Mouse (Mus musculus) adrenal gland, adult (tissue): ENCODE measurements at regions not wholly inside any gene's neighbourhood (a gene's known extent, or its start where the extent isn't known, plus 50 kb on each side); places are given as distances from the start of the nearest gene placed in this dataset.

Experiments used
- DNase-seq, 2 experiments: peaks; one replicate each; pipeline ENCODE4 v3.0.0; 2022 to 2023; ENCODE audit warnings: low spot score in 1 of 2; ENCODE audit not compliant: inconsistent age in 2 of 2

DNA sequence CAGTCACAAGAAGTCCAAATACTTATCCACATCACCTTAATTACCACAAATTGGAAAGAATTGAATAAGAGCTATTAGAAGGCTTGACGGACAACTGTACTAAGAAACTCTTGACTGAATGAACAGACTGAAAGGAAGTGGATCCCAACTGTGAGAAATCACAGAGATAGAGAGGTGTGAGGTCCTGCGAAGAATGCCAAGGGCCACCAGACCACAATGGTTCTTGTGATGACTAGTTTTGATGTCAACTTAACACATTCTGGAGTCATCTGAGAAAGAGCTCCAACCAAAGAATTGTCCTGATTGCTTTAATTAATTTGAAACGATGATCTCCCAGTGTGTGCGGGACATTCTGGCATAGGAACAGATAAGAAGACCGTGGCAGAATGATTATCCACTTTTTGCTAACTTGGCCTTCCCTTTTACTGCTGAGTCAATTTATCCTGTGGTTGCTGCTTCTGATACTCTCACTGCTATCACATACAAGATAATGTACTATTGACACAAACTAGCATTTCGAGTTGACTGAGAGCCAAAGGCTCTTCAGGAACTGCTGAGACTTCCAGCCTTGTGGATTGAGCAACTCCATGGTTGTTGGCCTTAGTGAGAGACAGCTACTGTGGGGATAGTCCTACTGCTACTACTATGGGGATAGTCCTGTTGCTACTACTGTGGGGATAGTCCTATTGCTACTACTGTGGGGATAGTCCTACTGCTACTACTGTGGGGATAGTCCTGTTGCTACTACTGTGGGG, 268.5 kb downstream of the Olfr1505 start:
- no peak for DNase-seq

DNA sequence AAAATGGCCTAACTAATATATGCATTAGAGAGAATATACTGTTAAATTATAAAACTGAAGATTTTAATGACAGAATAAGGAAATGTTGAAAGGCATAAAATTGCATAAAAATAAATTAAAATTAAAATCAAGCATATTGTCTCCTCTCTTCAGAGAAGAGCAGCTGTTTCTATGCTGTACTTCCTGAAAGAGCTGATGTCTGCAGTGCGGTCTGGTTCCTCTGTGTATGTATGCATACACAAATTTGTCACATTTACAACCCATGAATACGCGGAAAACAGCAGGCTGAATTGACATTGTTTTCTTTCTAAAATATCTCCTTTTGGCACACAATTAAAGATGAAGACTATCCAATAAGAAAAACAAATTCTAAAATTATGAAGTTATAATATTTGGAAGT, 278.5 kb downstream of the Olfr1505 start:
- DNase-seq: no peak

DNA sequence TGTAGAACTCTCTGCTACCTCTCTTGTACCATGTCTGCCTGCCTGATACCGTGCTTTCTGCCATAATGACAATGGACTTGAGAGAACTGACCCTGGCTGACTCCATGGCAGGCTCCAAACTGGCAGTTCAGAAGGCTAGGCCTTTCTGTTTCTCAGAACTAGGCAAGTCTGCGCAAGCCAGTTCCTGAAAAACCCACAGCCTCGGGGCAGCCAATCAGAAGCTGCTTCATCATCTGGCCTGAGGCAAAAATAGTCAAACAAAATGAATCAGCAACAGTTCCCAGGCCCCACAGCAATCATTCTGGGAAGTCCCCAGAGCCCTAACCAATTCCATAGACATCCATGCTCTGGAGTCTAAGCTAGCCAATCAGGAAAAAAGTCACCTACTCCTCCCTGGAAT, 284.5 kb downstream of the Olfr1505 start:
- DNase-seq: no peak

DNA sequence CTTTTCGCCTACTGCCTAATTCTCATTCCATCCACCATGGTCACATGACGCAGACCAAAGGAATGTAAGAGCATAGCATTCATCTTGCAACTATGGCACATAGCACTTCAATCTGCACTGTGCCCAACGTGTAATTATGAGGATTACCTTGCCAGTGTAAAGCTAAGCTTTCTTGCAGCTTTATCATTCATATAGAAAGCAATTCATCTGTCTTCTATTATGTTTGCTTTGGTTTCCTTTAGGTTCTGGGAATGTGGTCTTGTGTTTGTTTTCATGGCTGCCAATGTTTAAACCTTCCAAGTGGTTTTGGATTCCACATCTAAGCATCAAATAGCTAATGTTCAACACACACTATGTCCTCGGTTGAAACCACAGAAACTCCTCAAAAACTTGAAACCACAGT, 307.2 kb downstream of the Olfr1505 start:
- no peak for DNase-seq

DNA sequence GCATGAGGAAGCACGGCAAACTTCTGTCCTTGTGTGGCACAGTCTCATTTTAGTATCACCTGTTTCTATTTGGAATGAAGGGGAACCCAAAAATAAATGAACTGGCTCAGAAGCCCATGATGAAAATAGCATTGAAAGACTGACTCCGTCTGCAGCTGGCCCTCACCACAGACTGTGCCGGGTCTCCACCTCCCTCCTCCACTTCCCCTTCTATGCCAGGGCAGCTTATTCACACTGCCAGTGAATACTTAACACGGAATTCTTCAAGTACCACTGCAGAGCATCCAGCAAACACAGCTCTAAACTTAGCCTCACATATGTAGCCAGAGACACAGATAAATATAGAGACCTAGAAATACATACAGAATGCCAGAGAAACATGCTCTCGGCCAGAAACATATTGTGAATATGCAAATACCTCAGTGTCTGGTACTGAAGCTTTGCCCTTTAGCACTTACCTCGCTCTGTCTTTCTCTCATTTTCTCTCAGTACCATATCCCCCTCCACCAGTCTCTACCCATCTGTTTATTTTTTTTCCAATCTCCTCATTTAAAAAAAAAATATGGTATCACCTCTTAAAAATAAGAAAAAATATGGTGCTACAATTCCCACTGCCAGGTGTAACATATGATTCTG, 311.8 kb downstream of the Olfr1505 start:
- DNase-seq: no peak

DNA sequence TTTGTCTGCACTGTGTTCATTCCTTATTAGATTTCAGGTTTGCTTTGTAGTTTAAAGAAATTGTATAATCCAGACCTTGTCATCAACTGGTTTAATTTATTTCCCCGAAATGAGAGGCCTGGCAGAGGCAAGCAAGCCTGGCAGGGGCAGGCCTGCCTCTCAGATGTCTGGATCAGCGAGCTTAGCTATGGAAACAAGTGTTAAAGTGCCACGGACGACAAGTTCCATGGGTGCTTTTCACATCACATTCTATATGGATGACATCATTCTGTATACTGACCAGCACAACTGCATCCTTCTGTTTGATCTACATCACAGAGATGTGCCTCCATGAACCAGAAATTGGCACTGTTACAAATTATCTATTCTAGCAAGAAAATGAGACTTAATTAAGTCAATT, 312.5 kb downstream of the Olfr1505 start:
- peak in 1 of 2 experiments; percentile 21 for DNase-seq

DNA sequence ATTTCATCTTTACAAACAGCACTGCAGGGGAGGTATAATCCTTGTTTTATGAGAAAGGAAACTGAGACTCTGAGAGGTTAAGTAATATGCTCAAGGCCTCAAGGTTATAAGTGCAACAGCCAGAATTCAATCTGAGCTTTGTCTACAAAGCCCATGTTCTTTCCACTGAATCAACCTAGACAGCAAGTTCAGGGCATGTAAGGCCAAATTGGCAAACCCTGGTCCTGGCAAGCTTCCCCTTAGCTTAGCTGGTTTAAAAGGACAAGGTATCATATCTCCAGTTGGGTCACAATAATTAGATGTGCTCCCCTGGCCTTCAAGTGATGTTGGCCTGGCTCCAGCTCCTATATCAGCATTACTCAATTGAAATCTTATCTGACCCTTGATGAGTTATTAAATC, 313.2 kb downstream of the Olfr1505 start:
- peak; percentile 51 to 91 for DNase-seq

DNA sequence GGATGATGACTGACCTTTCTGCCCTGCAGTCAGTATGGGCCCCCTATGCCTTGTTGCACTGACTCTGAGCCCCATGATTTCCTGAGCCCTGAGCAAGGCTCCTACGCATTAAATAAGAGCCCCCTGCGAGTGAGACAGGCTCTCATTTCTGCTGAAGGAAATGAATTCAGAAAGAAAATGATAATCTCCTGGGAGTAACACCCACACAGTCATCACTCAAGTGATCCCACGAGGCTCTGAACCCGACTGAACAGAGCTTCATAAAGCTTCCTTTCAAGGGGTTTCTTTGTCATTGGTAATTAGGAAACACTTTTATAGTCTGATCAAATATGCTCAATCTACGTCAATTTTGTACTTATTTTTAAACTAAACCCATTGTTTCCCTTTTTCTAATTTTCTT, 330.2 kb downstream of the Olfr1505 start:
- DNase-seq: no peak

DNA sequence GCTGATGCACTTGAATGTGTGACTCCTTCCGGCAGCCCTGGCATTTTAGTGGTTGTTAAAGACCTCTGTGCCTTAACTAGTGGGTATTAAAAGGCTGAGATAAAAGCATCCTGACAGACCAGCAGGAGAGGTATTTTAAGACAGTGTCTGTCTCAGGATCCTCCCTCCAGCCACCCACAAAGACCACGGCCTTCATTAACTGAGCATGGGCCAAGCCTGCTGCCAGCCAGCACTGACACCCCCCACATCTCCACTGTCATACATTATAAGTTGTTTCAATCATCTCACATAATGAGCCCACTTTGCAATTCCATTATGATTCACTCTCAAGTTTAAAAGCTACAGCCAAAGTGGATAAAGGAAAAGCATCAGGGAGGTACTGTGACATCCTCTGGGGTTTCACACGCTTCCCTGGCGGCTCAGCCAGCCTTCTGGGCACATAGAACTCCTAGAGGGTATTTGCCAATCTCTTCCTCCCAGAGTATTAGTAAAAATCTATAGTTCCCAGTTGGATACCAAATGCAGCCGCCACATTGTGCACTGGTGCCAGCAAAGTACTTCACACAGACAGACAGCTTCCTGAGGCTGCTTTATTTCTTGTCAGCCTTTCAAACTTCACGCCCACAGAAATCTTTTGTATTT, 333.8 kb downstream of the Olfr1505 start:
- DNase-seq: peak in 1 of 2 experiments; percentile 10

DNA sequence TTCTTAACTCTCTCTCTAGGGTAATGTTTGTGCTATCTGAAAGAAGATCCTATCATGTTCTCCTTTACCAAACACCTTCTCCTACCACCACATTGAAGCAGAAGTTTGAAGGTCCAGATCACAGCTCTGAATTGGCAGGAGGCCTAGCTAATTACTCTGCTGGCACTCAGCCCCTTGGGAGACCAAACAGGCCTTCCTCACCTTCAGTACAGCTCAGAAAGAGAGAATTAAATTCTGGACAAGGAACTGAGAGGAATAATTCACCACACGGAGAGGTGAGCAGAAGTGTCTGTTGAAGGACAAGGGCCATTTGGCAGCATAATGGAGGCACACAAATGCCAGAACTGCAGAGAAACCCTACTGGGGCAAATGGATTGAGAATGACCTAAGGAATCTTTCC, 334.6 kb downstream of the Olfr1505 start:
- no peak for DNase-seq

DNA sequence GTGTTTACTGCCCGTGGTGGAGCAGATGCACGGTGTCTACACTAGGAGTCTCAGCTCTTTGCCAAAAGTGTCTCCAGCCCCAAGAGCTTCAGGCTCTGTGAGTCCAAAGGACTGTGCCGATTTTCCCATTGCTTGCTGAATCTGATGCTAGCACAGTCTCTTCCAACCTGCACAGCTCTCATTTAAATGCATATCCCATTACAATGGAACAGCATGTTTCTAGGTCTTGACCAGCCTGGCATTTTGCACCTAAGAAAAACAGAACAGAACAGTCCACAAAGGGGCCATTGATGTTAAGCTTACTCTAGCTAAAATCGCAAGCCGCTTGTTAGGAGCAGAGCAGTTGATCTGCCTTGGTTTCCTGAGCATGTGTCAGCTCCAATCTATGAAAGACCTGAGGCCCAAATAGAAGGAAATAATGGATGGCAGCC, 339.2 kb downstream of the Tle4 start:
- DNase-seq: no peak

DNA sequence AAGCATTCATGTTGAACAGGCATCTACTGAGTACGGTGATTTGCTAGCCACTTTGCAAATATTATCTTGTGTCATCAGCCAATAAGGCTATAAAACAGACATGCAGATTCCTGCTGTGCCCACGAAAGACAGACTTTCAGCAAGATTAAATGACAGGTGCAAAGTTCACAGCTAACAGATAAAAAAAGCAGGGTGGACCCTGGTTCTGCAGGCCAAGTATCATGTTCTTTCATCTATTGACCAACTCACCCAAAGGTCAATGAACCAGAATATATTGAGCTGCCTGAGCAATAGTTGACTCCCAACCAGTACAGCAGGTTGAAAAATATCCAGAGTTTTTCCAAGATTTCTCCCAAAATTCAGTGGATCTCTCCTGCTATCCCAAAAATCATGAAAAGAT, 338.6 kb downstream of the Tle4 start:
- no peak for DNase-seq

DNA sequence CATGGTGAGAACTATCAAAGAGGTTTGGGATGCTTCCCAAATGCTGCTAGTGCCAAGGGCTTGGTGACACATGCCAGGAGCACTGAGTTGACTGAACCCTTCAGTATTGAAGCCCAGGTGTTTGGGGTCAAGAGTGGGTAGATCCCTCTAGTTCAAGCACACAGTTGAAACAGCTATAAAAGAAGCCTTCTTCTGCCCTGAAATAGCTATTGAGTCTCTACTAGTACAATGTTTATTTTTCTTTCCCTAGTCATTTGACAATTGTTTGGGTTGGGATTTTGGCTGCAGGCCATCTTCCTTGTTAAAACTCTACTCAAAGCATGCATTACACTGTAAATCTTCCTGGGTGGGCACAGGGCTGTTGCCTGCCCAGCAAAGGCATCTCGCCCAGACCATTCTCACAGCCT, 308.5 kb downstream of the Tle4 start:
- no peak for DNase-seq

DNA sequence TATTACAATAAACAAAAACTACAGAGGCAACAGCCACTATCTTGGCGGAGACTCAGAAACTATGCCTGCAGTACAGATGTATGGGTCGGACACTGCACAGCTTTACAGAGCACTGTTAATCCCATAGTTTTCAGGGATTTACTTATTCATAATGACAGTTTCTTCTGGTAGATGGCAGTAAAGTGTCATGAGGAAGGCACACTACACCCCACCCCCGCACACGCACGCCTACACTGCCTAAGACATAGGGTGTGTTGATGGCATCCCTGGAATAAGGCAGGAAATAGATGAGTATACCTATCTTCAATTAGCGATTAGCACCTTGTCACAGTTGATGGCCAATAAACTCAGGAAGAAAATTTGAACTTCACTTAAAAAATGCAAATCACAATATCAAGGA, 306.9 kb downstream of the Tle4 start:
- no peak for DNase-seq

DNA sequence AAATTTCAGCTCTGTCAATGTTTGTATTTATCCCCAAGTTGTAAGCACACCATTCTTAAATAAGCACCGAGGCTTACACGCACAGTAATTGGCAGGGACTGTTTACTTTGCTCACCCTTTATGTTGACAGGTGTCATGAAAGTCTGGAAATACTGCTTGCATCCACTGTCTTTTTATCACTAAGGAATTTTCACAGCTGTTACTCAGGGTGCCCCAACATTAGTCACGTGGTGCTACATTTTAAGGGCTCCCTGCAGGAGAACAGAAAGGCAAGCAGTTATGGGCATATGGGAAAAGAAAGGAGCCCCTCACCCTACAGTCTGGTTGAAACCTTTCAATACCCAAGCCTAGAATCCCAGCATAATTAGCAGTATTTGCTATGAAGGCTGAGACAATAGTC, 304.7 kb downstream of the Tle4 start:
- DNase-seq: no peak

DNA sequence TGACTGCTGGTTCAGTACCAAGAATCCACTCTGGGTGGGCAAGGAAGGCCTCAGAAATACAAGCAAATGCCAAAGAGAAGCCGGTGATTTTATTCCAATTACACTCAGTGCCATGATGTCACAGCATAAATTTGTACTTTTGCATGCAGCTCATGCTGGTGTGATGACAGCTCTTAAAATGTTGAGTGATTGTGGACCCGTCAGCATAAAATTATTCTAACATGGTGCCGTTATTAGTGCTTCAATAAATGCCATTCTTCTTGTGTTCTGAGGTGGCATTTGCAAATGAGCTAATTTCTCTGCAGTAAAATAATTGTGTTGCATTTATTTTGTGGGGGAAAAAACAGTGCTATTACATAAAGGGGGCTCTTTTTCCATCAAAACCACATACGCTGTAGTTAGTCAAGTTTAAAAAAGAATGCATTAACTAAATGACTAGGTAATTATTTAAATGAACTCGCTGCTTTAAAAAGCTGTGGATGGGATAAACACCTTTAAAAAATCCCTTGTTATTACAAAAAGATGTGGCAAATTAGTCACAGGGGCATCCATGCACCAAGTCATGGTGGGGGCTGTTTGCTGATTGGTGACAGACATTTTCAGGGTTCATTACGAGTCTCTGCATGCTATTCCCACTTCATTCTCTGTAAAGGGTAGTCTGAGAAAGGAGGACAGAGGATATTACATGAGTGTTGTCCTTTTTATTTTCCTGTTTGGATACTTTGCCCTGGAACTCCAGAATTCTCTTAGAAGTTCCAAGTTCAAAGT, 296.5 kb downstream of the Tle4 start:
- DNase-seq: no peak

DNA sequence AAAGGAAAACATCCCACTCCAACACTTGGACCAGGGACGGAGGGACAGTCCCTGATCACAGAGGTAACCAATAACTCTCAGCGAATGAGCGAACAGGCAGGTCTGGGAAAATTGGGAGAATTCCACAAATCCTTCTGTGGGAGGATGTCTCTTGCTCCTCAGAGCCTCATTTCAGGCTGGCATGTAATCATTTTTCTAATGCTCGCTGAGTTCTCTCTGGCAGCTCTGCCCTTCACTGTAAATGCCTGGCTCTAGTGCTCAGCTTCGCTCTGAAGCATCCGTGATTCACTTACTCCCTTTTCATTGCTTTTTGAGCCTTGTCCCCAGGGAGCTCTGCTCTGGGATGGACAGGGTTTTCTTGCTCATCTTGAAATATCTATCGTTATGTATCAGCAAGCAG, 283.6 kb downstream of the Tle4 start:
- no peak for DNase-seq

DNA sequence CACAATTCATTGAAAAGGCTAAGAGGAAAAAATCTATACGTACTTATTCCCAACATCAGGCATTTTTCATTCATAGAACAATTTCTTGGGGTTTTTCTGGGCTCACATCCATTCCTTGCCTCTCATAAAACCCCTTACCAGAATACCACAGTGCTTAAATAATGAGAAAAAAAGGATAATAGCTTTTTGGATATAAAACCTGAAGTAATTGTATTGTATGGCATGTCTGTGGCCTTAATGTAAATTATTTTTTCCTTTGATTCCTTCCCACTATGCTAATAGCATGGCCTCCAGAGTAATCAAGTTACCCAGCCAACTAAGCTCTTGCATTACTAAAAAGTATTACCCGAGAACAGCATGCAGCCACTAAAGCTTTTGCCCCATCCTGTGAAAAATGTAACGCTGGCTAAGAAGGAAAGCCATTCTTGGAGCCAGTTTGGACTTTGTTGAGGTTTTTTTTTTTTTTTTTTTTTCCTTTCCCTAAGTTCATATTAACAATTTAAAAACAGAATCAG, 278.1 kb downstream of the Tle4 start:
- DNase-seq: no peak

DNA sequence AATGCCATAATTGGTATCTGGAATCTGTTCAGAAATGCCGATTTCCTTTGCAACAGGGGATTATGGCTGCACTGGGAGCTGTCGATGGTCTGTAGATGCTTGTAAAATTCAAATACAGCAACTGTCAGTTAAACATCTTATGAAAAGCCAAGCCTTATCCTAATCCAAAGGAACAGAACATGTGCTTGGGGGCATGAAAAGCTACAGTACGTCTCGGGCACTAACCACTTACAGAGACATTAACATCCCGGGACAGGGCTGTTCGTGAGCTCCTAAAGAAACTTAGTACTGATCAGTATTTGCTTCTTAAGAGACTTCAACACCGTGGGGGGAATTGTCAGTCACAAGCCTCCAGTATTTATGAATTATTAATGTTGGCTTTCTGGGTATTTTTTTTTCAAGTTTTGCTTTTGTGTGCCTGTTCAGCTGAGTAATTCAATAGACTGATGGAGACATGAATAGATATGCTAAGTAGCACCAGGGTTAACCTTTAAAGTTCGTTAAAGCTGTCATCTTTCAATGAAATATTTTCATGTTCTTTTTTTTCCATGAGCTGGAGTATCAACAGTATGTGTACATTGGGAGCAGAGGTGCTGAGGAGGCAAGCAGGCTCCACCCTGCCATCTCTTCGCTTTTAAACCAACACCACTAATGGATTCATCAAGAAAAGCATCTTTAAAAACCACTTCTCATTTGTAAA, 272.3 kb downstream of the Tle4 start:
- DNase-seq: no peak

DNA sequence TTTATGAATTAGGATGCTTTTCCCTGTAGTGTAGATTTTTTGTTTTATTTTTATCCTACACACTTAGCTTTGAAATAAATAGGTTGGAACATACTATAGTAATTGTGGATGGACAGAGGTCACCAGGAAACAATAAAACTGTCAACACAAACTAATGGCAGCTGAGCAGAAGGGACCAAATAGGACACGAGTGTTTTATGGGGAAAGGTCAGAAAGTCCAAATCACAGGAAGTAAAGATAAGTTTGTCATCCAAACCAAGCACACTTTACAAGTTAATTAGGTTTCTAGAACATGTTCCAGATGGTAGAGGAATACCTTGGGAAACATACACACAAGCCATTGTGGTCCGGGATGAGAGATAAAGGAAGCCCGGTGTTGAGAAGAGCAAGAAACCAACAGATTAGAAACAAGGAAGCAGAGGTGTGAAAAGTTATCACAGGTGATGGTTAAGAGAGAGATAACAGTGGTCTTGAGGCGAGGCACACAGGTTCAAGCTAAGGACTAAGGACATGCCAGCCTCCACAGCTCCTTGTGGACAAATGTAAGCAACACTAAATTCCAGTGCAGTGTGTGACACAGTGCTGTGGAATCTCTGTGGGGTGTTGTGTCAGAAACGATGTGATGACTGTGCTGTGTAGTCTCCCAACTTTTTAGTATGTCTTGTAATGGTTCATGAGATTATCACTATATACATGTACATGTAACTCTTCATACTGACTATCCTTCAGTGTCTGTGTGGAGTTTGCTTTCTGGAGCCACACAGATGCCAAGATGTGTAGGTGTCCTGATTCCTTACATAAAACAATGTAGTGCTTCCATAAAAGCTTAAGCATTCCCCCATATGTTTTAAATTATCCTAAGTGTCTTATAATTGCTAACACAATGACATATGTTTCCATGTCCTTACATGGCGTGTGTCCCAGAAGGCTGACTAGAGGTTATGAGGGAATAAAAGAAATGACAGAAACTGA, 264.5 kb downstream of the Tle4 start:
- DNase-seq: no peak
